In genomic region chr3:153616849-153617248, GRCm38 (mm10) we compare ENCODE assay signal across 23 mouse cellular contexts.
DNase-seq lines count a peak whose midpoint lies in the region; ATAC-seq and TF ChIP-seq lines count a peak whose summit lies in the region.
"Had no signal": no experiment of that assay in that cellular context is flagged by ENCODE, and none has a peak within 500 bp of the region (broad histone marks: within the 10 kb centered on the region; RNA-seq: fewer than 3 reads in every experiment).

No protein-coding gene starts in this region.

- H3K27me3 ChIP-seq in forebrain, embryonic 10.5 days (ENCODE audit: poor library complexity, severe bottlenecking) = no peaks in the 10 kb centered on the region
- H3K27me3 ChIP-seq in forebrain, embryonic 13.5 days = no peaks in the 10 kb centered on the region
- no peaks in the 10 kb centered on the region for H3K27me3 ChIP-seq in kidney, postnatal 0 days (ENCODE audit: insufficient read depth, low read length)
- H3K27me3 ChIP-seq in embryonic facial prominence, embryonic 11.5 days (ENCODE audit: control insufficient read depth, insufficient read depth, low read length) = no peaks in the 10 kb centered on the region
- no peaks in the 10 kb centered on the region for H3K27me3 ChIP-seq in forebrain, embryonic 11.5 days (ENCODE audit: control insufficient read depth, insufficient read depth, low read length)
- H3K27me3 ChIP-seq: hindbrain, embryonic 15.5 days; limb, embryonic 12.5 days; neural tube, embryonic 12.5 days had no signal

- H3K4me2 ChIP-seq in forebrain, embryonic 13.5 days = no peak overlapping the region
- no peak overlapping the region for H3K4me2 ChIP-seq in kidney, postnatal 0 days (ENCODE audit: low read length)
- H3K4me2 ChIP-seq in embryonic facial prominence, embryonic 11.5 days (ENCODE audit: low read depth, low read length) = no peak overlapping the region
- no peak overlapping the region for H3K4me2 ChIP-seq in forebrain, embryonic 11.5 days (ENCODE audit: low read depth, low read length, severe bottlenecking)
- H3K4me2 ChIP-seq: hindbrain, embryonic 15.5 days; limb, embryonic 12.5 days; neural tube, embryonic 12.5 days had no signal

- no peak for DNase-seq in forebrain, embryonic 10.5 days (ENCODE audit: extremely low spot score, low spot score)
- DNase-seq in kidney, postnatal 0 days (ENCODE audit: low spot score) = peak; percentile 47
- DNase-seq in kidney, adult 8-10 months = no peak
- DNase-seq in embryonic facial prominence, embryonic 11.5 days (ENCODE audit: low spot score) = peak; percentile 43
- DNase-seq in forebrain, embryonic 11.5 days (ENCODE audit: low spot score) = no peak
- DNase-seq in urinary bladder, postnatal 25 days (ENCODE audit: low spot score) = no peak
- DNase-seq: adrenal gland, postnatal 10 days; cerebellum, adult 18-20 months; gastrocnemius, adult 2 months; heart, postnatal 10 days; kidney, postnatal 14 days; layer of hippocampus, adult 9-11 months; right cerebral cortex, postnatal 25 days; thymus, postnatal 25 days had no signal

- H3K4me1 ChIP-seq in forebrain, embryonic 10.5 days = peaks cover 19% of the 10 kb centered on the region
- H3K4me1 ChIP-seq in forebrain, embryonic 13.5 days = peaks cover 12% of the 10 kb centered on the region
- peaks cover 11% of the 10 kb centered on the region for H3K4me1 ChIP-seq in kidney, postnatal 0 days (replicated peaks; ENCODE audit: insufficient read depth, low read length)
- H3K4me1 ChIP-seq in embryonic facial prominence, embryonic 11.5 days (ENCODE audit: control insufficient read depth, insufficient read depth, low read length) = peaks cover 5% of the 10 kb centered on the region
- H3K4me1 ChIP-seq in forebrain, embryonic 11.5 days (replicated peaks; ENCODE audit: control insufficient read depth, insufficient read depth, low read length) = peaks cover 5% of the 10 kb centered on the region; the same call in 1 of the 2 replicates

- peaks cover 10% of the 10 kb centered on the region for H3K36me3 ChIP-seq in forebrain, embryonic 10.5 days (replicated peaks)
- peaks cover 6% of the 10 kb centered on the region; the same call in 1 of the 2 replicates for H3K36me3 ChIP-seq in forebrain, embryonic 13.5 days (ENCODE audit: poor library complexity, severe bottlenecking)
- H3K36me3 ChIP-seq in kidney, postnatal 0 days (ENCODE audit: insufficient read depth, low read length) = no peaks in the 10 kb centered on the region
- H3K36me3 ChIP-seq in embryonic facial prominence, embryonic 11.5 days (replicated peaks; ENCODE audit: control insufficient read depth, insufficient read depth, low read depth, low read length) = no peaks in the 10 kb centered on the region; the same call in 1 of the 2 replicates
- no peaks in the 10 kb centered on the region for H3K36me3 ChIP-seq in forebrain, embryonic 11.5 days (ENCODE audit: control insufficient read depth, insufficient read depth, low read length)
- H3K36me3 ChIP-seq: hindbrain, embryonic 15.5 days; limb, embryonic 12.5 days had no signal

- WGBS in forebrain, embryonic 10.5 days = 47% methylated on average over 8 of the region's 8 CpGs
- 37% methylated on average over 8 of the region's 8 CpGs for WGBS in forebrain, embryonic 13.5 days
- WGBS in kidney, postnatal 0 days = 25% methylated on average over 8 of the region's 8 CpGs
- 40% methylated on average over 8 of the region's 8 CpGs for WGBS in embryonic facial prominence, embryonic 11.5 days
- WGBS in forebrain, embryonic 11.5 days = 38% methylated on average over 8 of the region's 8 CpGs

- TF ChIP-seq CTCF in kidney, postnatal 0 days (IDR thresholded peaks at IDR 0.05; ENCODE audit: low read depth) = no peak

- H3K27ac ChIP-seq in forebrain, embryonic 10.5 days = peak overlapping the region; percentile 4
- no peak overlapping the region for H3K27ac ChIP-seq in forebrain, embryonic 13.5 days
- H3K27ac ChIP-seq in kidney, postnatal 0 days = no peak overlapping the region
- no peak overlapping the region for H3K27ac ChIP-seq in embryonic facial prominence, embryonic 11.5 days (replicated peaks; ENCODE audit: low read depth, low read length)
- H3K27ac ChIP-seq in forebrain, embryonic 11.5 days (ENCODE audit: low read depth, low read length) = no peak overlapping the region
- H3K27ac ChIP-seq: gastrocnemius, adult 2 months; hindbrain, embryonic 15.5 days; limb, embryonic 12.5 days; liver, embryonic 14.5 days; neural tube, embryonic 12.5 days had no signal

- no peak overlapping the region for H3K4me3 ChIP-seq in forebrain, embryonic 10.5 days
- H3K4me3 ChIP-seq in forebrain, embryonic 13.5 days = no peak overlapping the region
- H3K4me3 ChIP-seq in kidney, postnatal 0 days (replicated peaks; ENCODE audit: low read depth, low read length) = no peak overlapping the region
- H3K4me3 ChIP-seq in embryonic facial prominence, embryonic 11.5 days (ENCODE audit: low read depth, low read length) = no peak overlapping the region
- no peak overlapping the region for H3K4me3 ChIP-seq in forebrain, embryonic 11.5 days (ENCODE audit: low read depth, low read length)
- H3K4me3 ChIP-seq: gastrocnemius, adult 2 months; hindbrain, embryonic 15.5 days; limb, embryonic 12.5 days; neural tube, embryonic 12.5 days had no signal

- H3K9ac ChIP-seq in forebrain, embryonic 13.5 days = no peak overlapping the region
- no peak overlapping the region for H3K9ac ChIP-seq in kidney, postnatal 0 days (ENCODE audit: low read depth, low read length)
- no peak overlapping the region for H3K9ac ChIP-seq in embryonic facial prominence, embryonic 11.5 days (replicated peaks; ENCODE audit: low read length)
- no peak overlapping the region for H3K9ac ChIP-seq in forebrain, embryonic 11.5 days (ENCODE audit: low read length)
- H3K9ac ChIP-seq: hindbrain, embryonic 15.5 days; limb, embryonic 12.5 days; liver, embryonic 14.5 days; neural tube, embryonic 12.5 days had no signal

- no peak for ATAC-seq in forebrain, embryonic 13.5 days
- ATAC-seq in kidney, postnatal 0 days (replicated peaks; ENCODE audit: low FRiP score, low read depth) = no peak; the same call in 1 of the 2 replicates
- no peak for ATAC-seq in embryonic facial prominence, embryonic 11.5 days (replicated peaks; ENCODE audit: insufficient number of reproducible peaks, low FRiP score, low TSS enrichment, low read depth)
- ATAC-seq in megakaryocyte, adult 5-6 weeks (ENCODE audit: poor library complexity, severe bottlenecking) = peak; percentile 48; the same call in 1 of the 2 replicates
- ATAC-seq in forebrain, embryonic 11.5 days (replicated peaks; ENCODE audit: low FRiP score) = no peak
- ATAC-seq: CD4-positive, CD25-positive, alpha-beta regulatory T cell, adult 4 months; lung, postnatal 0 days had no signal

- H3K9me3 ChIP-seq in forebrain, embryonic 10.5 days = no peaks in the 10 kb centered on the region
- no peaks in the 10 kb centered on the region for H3K9me3 ChIP-seq in forebrain, embryonic 13.5 days (replicated peaks)
- no peaks in the 10 kb centered on the region for H3K9me3 ChIP-seq in kidney, postnatal 0 days (replicated peaks; ENCODE audit: low read length)
- no peaks in the 10 kb centered on the region for H3K9me3 ChIP-seq in embryonic facial prominence, embryonic 11.5 days (replicated peaks; ENCODE audit: control insufficient read depth, low read length)
- no peaks in the 10 kb centered on the region for H3K9me3 ChIP-seq in forebrain, embryonic 11.5 days (ENCODE audit: control insufficient read depth, low read length)
- H3K9me3 ChIP-seq: G1E; hindbrain, embryonic 15.5 days; limb, embryonic 12.5 days; neural tube, embryonic 12.5 days had no signal

Comparison
In these comparisons a context has a peak if more than half of its experiments do, and no peak if none do; other contexts are left out.
1. DNase-seq: peak in kidney, postnatal 0 days (single experiment) and embryonic facial prominence, embryonic 11.5 days (single experiment); none in forebrain, embryonic 10.5 days (single experiment), kidney, adult 8-10 months (0 of 2), forebrain, embryonic 11.5 days (single experiment) and urinary bladder, postnatal 25 days (single experiment).